Mouse (Mus musculus): ENCODE data around the gene Kif26a. TPM values are rescaled to one million over a fixed set of nuclear protein-coding genes. Genes with fewer than 3 reads are reported as not detected.
A peak's percentile ranks its signal among the peaks of the same experiment; 100 is the strongest.

The Kif26a gene
- polyA plus RNA-seq, 1 experiment from 2014 or later, result 4.4 TPM

GRCm38 (mm10) chr12:112214441-112214857 is 68.4 kb downstream of the Kif26a start:
- H3K4me3 ChIP-seq, result no peak overlapping the region; the same call in 1 of the 2 replicates
- H3K27ac ChIP-seq, result peak overlapping the region; percentile 79
- no peaks in the 10 kb centered on the region for H3K9me3 ChIP-seq
- H3K27me3 ChIP-seq (ENCODE audit: poor library complexity, severe bottlenecking), result peaks cover 35% of the 10 kb centered on the region
- H3K36me3 ChIP-seq (replicated peaks), result no peaks in the 10 kb centered on the region
- 17% methylated on average over 13 of the region's 13 CpGs for WGBS
- H3K4me1 ChIP-seq, result peaks cover 74% of the 10 kb centered on the region
- DNase-seq (ENCODE audit: extremely low spot score, low spot score), result peak; percentile 63

DNA sequence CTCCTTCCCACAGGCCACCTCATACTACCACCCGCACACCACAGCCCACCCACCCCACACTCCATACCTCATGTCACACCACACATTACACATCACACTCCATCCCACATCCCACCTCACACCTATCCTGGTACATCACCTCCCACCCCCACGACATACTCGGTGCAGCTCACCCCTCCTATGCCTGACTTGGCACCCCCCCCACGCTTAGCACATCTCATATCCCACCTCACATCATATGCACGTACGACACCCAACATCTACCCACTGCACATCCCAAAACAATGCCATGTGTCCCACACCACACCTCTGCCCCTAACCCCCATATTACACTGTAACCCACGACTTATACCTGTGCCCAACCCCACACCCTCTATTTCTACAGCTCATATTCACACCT is 69.5 kb downstream of the Kif26a start:
- H3K27me3 ChIP-seq (ENCODE audit: poor library complexity, severe bottlenecking), result peaks cover 28% of the 10 kb centered on the region
- no peak overlapping the region for H3K4me3 ChIP-seq
- H3K4me1 ChIP-seq, result peaks cover 65% of the 10 kb centered on the region
- H3K9me3 ChIP-seq, result no peaks in the 10 kb centered on the region
- WGBS, result 93% methylated on average over 7 of the region's 7 CpGs
- H3K36me3 ChIP-seq (replicated peaks), result no peaks in the 10 kb centered on the region
- no peak for DNase-seq (ENCODE audit: extremely low spot score, low spot score)
- peak overlapping the region; percentile 36; the same call in 1 of the 2 replicates for H3K27ac ChIP-seq

DNA sequence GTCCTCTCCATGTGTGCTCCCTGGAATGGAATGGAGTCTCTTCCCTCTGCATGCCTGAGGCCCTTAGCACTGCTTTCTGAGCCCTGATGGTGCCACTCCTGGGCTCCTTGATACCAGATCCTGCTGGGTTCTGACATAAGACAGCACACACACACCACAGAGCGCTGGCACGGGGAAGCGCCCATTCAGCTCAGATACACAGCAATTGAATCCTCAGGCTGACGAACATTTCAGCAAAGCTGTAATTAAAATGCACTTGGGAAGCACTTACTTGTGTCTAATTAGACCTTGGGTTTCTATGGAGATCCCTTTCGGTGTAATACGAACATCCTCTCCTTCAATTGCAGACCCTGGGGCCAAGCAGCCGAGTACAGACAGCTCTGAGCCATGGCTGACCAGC is 71.0 kb downstream of the Kif26a start:
- no peaks in the 10 kb centered on the region for H3K9me3 ChIP-seq
- peaks cover 24% of the 10 kb centered on the region for H3K27me3 ChIP-seq (ENCODE audit: poor library complexity, severe bottlenecking)
- H3K36me3 ChIP-seq (replicated peaks), result no peaks in the 10 kb centered on the region
- H3K4me1 ChIP-seq, result peaks cover 76% of the 10 kb centered on the region
- WGBS, result 52% methylated on average over 7 of the region's 7 CpGs
- no peak for DNase-seq (ENCODE audit: extremely low spot score, low spot score)
- H3K4me3 ChIP-seq, result no peak overlapping the region
- H3K27ac ChIP-seq, result peak overlapping the region; percentile 77

DNA sequence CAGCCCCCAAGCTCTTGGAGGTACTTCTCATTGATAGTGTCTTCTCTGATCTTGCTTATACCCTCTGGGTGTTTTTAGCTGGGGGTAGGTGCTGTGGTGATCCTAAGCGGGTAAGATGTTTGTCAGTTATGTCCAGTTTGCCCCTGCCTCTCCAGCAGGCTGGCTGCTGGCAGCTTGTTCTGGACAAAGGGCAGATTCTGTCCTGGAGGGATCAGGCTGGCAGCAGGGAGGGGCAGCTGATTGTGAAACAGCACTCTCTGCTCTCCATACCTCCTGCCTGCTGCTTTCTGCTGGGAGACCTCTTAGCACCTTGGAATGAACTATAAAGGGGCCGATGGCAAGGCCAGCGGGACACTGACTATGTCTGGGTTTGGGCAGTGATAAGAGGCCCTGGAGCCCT is 71.7 kb downstream of the Kif26a start:
- 71% methylated on average over 3 of the region's 3 CpGs for WGBS
- H3K36me3 ChIP-seq (replicated peaks), result no peaks in the 10 kb centered on the region
- no peaks in the 10 kb centered on the region for H3K9me3 ChIP-seq
- peaks cover 83% of the 10 kb centered on the region for H3K4me1 ChIP-seq
- H3K4me3 ChIP-seq, result no peak overlapping the region
- DNase-seq (ENCODE audit: extremely low spot score, low spot score), result no peak
- peak overlapping the region; percentile 77 for H3K27ac ChIP-seq
- peaks cover 27% of the 10 kb centered on the region for H3K27me3 ChIP-seq (ENCODE audit: poor library complexity, severe bottlenecking)

DNA sequence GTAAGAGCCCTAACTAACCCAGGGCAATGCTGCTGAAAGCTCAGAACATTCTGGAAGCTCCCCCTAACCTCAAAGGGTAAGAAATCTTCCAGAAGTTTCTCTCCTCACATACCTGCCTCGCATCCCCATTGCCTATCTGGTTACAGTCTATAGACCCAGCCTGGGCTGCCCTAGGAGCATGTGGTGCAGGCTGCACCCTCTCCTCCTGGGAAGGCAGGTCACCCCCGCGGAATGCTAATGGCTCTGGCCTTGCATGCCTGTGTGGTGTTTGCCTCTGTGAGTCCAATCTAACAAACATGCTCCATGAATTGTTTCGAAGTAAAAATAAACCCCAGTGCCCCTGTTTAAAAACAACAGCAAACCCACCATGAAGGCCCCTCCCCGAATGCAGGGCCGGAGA is 75.3 kb downstream of the Kif26a start:
- Histone ChIP-seq H3K4me1 (peaks cover 75% of the 10 kb centered on the region), H3K27me3 (ENCODE audit: poor library complexity, severe bottlenecking) (peaks cover 24% of the 10 kb centered on the region)

DNA sequence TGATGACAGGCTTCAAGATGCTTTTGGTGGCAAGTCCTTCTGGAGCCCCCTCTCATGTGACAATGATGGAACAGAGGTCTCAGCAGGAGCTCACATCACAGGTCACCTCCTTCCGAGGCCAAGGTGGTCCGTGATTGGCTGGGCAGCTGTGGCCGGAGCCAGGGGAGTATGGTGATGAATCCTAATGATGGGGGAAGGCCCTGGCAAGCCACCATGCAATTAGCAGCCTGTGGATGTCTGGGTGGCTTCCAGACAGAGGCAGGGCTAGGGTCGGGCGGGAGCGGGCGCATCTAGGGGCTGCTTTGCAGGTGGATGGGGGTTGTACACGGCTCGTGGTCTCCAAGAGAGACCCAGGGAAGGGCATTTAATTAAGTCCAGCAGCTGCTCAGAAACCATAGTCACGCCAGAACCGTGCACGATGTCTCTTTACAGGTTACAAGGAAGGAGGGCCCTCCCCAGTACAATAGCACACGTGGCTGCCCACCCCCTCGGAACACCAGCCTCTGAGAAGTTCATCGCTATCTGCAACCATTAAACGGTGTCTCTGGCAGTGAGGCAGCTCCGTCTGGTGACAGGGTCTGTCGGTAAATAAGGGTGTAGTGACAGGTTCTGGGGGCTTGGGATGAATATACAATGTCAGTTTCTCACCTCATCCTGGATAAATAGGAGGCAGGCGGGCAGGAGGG is 75.9 kb downstream of the Kif26a start:
- Histone ChIP-seq H3K36me3 (replicated peaks) (no peaks in the 10 kb centered on the region), H3K27ac (peak overlapping the region; percentile 84), H3K9me3 (no peaks in the 10 kb centered on the region), H3K4me3 (peak overlapping the region; percentile 24; the same call in 1 of the 2 replicates), H3K4me1 (peaks cover 69% of the 10 kb centered on the region), H3K27me3 (ENCODE audit: poor library complexity, severe bottlenecking) (peaks cover 18% of the 10 kb centered on the region)
- WGBS, result 43% methylated on average over 19 of the region's 19 CpGs
- peak; percentile 77 for DNase-seq (ENCODE audit: extremely low spot score, low spot score)

More for the DNA sequence above, 75.3 kb downstream of the Kif26a start:
- DNase-seq (ENCODE audit: extremely low spot score, low spot score), result no peak
- 64% methylated on average over 6 of the region's 6 CpGs for WGBS
- Histone ChIP-seq H3K9me3 (no peaks in the 10 kb centered on the region), H3K27ac (peak overlapping the region; percentile 84), H3K4me3 (no peak overlapping the region), H3K36me3 (replicated peaks) (no peaks in the 10 kb centered on the region)

- Histone ChIP-seq H3K4me1 (peaks cover 60% of the 10 kb centered on the region), H3K27me3 (ENCODE audit: poor library complexity, severe bottlenecking) (peaks cover 24% of the 10 kb centered on the region), H3K27ac (peak overlapping the region; percentile 84), H3K36me3 (replicated peaks) (no peaks in the 10 kb centered on the region), H3K9me3 (no peaks in the 10 kb centered on the region), H3K4me3 (no peak overlapping the region)
- DNase-seq (ENCODE audit: extremely low spot score, low spot score), result no peak
- 90% methylated on average over 13 of the region's 13 CpGs for WGBS
These were observed 77.8 kb downstream of the Kif26a start for GRCm38 (mm10) chr12:112223721-112224337.

DNA sequence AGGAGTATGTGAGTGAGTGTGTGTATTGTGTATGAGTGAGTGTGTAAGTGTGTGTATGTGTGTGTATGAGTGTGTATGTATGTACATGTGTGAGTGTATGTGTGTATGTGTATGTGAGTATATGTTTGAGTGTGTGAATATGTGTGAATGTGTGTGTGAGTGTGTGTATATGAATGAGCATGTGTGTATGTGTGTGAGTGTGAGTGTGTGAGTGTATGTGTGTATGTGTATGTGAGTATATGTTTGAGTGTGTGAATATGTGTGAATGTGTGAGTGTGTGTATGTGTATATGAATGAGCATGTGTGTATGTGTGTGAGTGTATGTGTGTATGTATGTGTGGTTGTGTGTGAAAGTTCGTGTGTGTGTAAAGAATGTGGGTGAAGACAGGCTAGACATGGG is 80.2 kb downstream of the Kif26a start:
- no peaks in the 10 kb centered on the region for H3K9me3 ChIP-seq
- no peak for DNase-seq (ENCODE audit: extremely low spot score, low spot score)
- 82% methylated on average over 1 of the region's 1 CpGs for WGBS
- peaks cover 30% of the 10 kb centered on the region for H3K27me3 ChIP-seq (ENCODE audit: poor library complexity, severe bottlenecking)
- H3K4me3 ChIP-seq, result no peak overlapping the region
- peaks cover 71% of the 10 kb centered on the region for H3K4me1 ChIP-seq
- H3K27ac ChIP-seq, result no peak overlapping the region
- H3K36me3 ChIP-seq (replicated peaks), result no peaks in the 10 kb centered on the region

DNA sequence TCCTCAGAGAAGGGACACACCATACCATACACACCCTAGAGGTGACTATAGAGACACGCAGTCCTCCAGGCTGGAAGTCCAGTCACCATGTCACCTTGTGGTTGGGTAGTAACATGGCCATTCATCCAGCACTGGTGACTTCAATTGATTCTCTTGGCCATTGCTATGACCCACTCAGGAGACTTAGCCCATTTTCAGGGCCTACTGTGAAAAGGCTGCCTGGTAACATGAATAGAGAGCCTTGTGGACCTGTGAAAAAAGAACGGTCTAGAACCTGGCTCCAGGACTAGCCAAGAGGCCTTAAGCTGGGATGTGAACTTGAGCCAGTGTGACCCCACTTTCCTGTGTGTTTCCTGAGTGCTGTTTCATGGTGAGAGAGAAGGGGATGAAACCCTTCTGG is 80.6 kb downstream of the Kif26a start:
- peaks cover 71% of the 10 kb centered on the region for H3K4me1 ChIP-seq
- 96% methylated on average over 2 of the region's 2 CpGs for WGBS
- H3K27ac ChIP-seq, result no peak overlapping the region
- H3K36me3 ChIP-seq (replicated peaks), result no peaks in the 10 kb centered on the region
- no peak overlapping the region for H3K4me3 ChIP-seq
- no peak for DNase-seq (ENCODE audit: extremely low spot score, low spot score)
- H3K27me3 ChIP-seq (ENCODE audit: poor library complexity, severe bottlenecking), result peaks cover 30% of the 10 kb centered on the region
- H3K9me3 ChIP-seq, result no peaks in the 10 kb centered on the region

GRCm38 (mm10) chr12:112229084-112229483 is 83.1 kb downstream of the Kif26a start:
- Histone ChIP-seq H3K36me3 (replicated peaks) (no peaks in the 10 kb centered on the region), H3K4me3 (no peak overlapping the region), H3K9me3 (no peaks in the 10 kb centered on the region), H3K27me3 (ENCODE audit: poor library complexity, severe bottlenecking) (peaks cover 12% of the 10 kb centered on the region), H3K4me1 (peaks cover 69% of the 10 kb centered on the region), H3K27ac (peak overlapping the region; percentile 75)
- WGBS, result 63% methylated on average over 10 of the region's 10 CpGs
- no peak for DNase-seq (ENCODE audit: extremely low spot score, low spot score)

- no peaks in the 10 kb centered on the region for H3K9me3 ChIP-seq
- 83% methylated on average over 2 of the region's 2 CpGs for WGBS
- H3K27ac ChIP-seq, result peak overlapping the region; percentile 75; the same call in 1 of the 2 replicates
- H3K4me1 ChIP-seq, result peaks cover 71% of the 10 kb centered on the region
- no peaks in the 10 kb centered on the region for H3K36me3 ChIP-seq (replicated peaks)
- H3K4me3 ChIP-seq, result no peak overlapping the region
- peaks cover 14% of the 10 kb centered on the region for H3K27me3 ChIP-seq (ENCODE audit: poor library complexity, severe bottlenecking)
- DNase-seq (ENCODE audit: extremely low spot score, low spot score), result no peak
These were observed 84.2 kb downstream of the Kif26a start for GRCm38 (mm10) chr12:112230196-112230595.
